Mouse (Mus musculus) forebrain, embryonic 16.5 days (tissue): ENCODE results near the gene Gucy1b2. TPM values are rescaled to one million over a fixed set of nuclear protein-coding genes. Genes with fewer than 3 reads are reported as not detected.

Experiments used
- ATAC-seq: fragments of 200-750 bp; cut with Nextera tagmentation; 2 replicates; pipeline ENCODE4 v1.8.0; 2017; ENCODE audit warnings: mild to moderate bottlenecking, moderate library complexity
- H3K27ac ChIP-seq: fragments of 300-500 bp; sonication (generic); 2 replicates; pipeline ENCODE4 v1.5.1; 2014; ENCODE audit warnings: low read length, control low read depth
- H3K27me3 ChIP-seq: fragments of 300-500 bp; sonication (generic); replicated peaks from 2 replicates; pipeline ENCODE4 v1.6.1; 2014; ENCODE audit warnings: low read length; ENCODE audit not compliant: control insufficient read depth, insufficient read depth
- H3K36me3 ChIP-seq: fragments of 300-500 bp; sonication (generic); 2 replicates; pipeline ENCODE4 v1.6.1; 2014; ENCODE audit not compliant: control insufficient read depth, insufficient read depth
- H3K4me1 ChIP-seq: fragments of 300-500 bp; sonication (generic); replicated peaks from 2 replicates; pipeline ENCODE4 v1.6.1; 2014; ENCODE audit warnings: low read length; ENCODE audit not compliant: control insufficient read depth, insufficient read depth
- H3K4me2 ChIP-seq: fragments of 300-500 bp; sonication (generic); 2 replicates; pipeline ENCODE4 v1.6.1; 2014; ENCODE audit warnings: mild to moderate bottlenecking, low read length, control low read depth
- H3K4me3 ChIP-seq: fragments of 300-500 bp; sonication (generic); replicated peaks from 2 replicates; pipeline ENCODE4 v1.5.1; 2014; ENCODE audit warnings: mild to moderate bottlenecking, low read length, control low read depth
- H3K9ac ChIP-seq: fragments of 300-500 bp; sonication (generic); replicated peaks from 2 replicates; pipeline ENCODE4 v1.6.1; 2014; ENCODE audit warnings: low read depth, low read length, control low read depth
- H3K9me3 ChIP-seq: fragments of 300-500 bp; sonication (generic); 2 replicates; pipeline ENCODE4 v1.6.1; 2016; ENCODE audit warnings: low read length; ENCODE audit not compliant: control insufficient read depth
- WGBS: fragments of 180-500 bp; shearing (Covaris S2); extraction: QIAGEN DNeasy Blood & Tissue Kit; methylation state at CpG from one replicate; pipeline ENCODE4 v1.1.7; 2014; 5-methylcytosine and 5-hydroxymethylcytosine counted together
- polyA plus RNA-seq: library from polyadenylated mRNA; unstranded; fragments of >200 nt; fragmentation: Nextera tagmentation; extraction: Ambion mirVana; gene quantifications from 2 replicates; pipeline ENCODE4 v1.2.1, GENCODE M21; 2015

Gucy1b2 gene
- polyA plus RNA-seq, 1 experiment from 2014 or later = 2.7 TPM

DNA sequence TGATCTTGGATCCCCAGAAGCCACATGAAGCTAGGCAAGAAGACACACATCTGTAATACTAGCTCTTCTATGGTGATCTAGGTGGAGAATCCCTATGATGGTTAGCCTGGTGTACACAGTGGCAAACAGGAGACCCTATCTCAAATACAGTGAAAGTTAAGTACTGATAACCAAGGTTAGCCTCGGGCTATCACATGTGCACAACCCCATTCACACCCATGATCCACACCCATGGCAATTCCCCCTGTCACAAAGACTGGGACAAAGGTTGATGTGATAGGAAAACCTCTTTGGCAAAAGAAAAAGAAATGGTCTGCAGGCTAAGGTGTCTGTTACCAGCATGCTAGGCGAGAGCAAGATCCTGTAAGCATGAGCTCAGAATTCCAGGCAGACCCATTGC is 16.0 kb upstream of the Gucy1b2 start:
- no peak for ATAC-seq
- H3K27ac ChIP-seq = no peak overlapping the region

GRCm38 (mm10) chr14:62468753-62469125 is 12.7 kb upstream of the Gucy1b2 start:
- Histone ChIP-seq H3K4me2 (no peak overlapping the region), H3K27me3 (no peaks in the 10 kb centered on the region), H3K36me3 (no peaks in the 10 kb centered on the region), H3K4me3 (no peak overlapping the region), H3K9ac (no peak overlapping the region), H3K4me1 (peaks cover 4% of the 10 kb centered on the region; the same call in 1 of the 2 replicates), H3K27ac (no peak overlapping the region), H3K9me3 (no peaks in the 10 kb centered on the region)
- WGBS = 93% methylated on average over 5 of the region's 5 CpGs
- no peak for ATAC-seq

More for the DNA sequence above, 16.0 kb upstream of the Gucy1b2 start:
- H3K36me3 ChIP-seq = no peaks in the 10 kb centered on the region
- H3K4me1 ChIP-seq = no peaks in the 10 kb centered on the region
- H3K27me3 ChIP-seq = no peaks in the 10 kb centered on the region
- WGBS = 87% methylated on average over 2 of the region's 2 CpGs
- H3K9ac ChIP-seq = no peak overlapping the region
- no peak overlapping the region for H3K4me2 ChIP-seq
- H3K9me3 ChIP-seq = no peaks in the 10 kb centered on the region
- H3K4me3 ChIP-seq = no peak overlapping the region

DNA sequence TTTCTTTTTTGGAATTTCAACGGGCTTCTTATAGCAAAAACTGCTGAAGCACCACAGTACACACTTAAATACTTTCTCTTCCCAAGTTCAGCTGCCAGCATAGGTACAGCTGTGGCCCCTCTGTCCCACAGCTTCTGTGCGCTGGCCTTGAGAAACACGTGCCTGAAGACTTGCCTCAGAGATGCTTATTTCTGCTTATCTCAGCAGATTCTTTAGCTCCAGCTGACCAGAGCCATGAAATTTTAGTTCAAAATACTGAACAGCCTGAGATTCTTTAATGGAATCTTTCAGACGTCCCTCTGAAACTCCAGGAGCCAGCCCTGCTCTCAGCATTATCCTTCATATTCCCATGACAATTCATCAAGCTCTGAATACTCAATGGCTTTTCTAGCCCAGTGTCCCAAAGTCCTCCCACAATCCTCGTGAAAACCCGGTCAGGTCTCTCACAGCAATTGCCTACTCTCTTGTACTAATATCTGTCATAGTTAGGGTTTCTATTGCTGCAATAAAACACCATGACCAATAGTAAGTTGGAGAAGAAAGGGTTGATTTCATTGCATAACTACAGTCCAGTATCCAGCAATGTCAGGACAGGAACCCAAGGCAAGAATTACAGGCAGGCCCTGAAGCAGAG is 12.1 kb upstream of the Gucy1b2 start:
- Histone ChIP-seq H3K27me3 (no peaks in the 10 kb centered on the region), H3K36me3 (no peaks in the 10 kb centered on the region), H3K4me1 (peaks cover 4% of the 10 kb centered on the region; the same call in 1 of the 2 replicates), H3K4me3 (no peak overlapping the region), H3K4me2 (no peak overlapping the region), H3K9ac (no peak overlapping the region), H3K27ac (no peak overlapping the region), H3K9me3 (no peaks in the 10 kb centered on the region)
- ATAC-seq = no peak
- 76% methylated on average over 6 of the region's 6 CpGs for WGBS

DNA sequence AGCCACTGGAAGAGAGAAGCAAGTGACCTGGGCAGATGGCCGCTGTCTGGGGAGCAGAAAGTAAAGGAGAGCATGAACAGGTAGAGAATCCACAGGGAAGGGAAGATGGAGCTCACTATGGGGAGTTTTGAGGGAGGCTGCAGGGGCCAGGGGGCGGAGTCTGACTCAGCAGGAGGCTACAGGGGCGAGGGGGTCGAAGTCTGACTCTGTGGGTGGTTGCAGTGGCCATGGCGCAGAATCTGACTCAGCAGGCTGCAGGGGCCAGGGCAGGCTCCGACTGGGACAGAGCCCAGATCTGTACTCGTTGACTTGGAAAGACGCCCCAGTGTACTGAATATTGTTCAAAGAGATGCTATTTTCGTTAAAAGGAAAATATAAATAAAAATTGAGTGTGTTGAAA is 8.9 kb upstream of the Gucy1b2 start:
- H3K9ac ChIP-seq = no peak overlapping the region
- H3K4me3 ChIP-seq = no peak overlapping the region
- no peaks in the 10 kb centered on the region for H3K27me3 ChIP-seq
- no peaks in the 10 kb centered on the region for H3K36me3 ChIP-seq
- no peaks in the 10 kb centered on the region for H3K9me3 ChIP-seq
- no peak overlapping the region for H3K27ac ChIP-seq
- H3K4me1 ChIP-seq = peaks cover 4% of the 10 kb centered on the region; the same call in 1 of the 2 replicates
- WGBS = 20% methylated on average over 9 of the region's 9 CpGs
- 0 out of 2 replicates have a peak overlapping the region, but pooled peaks have one; percentile 9 for H3K4me2 ChIP-seq
- no peak for ATAC-seq

DNA sequence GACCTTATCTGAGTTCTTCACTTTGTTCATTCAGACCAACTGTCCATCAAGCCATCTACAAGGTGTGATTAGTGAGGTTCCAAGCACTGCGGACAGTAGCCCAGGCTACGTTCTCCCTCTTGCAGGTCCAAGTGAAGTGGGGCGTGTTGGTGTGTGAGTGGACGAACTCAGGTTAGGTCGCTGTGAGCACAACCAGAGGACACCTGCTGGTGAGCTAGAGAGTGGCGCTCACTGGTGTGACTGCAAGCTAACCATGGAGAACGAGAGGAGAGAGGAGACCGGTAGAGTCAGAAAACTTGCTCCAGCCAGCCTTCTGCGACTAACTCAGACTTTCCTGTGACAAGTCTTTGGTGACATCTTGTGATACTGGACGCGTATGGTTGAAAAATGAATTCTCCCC is 3.5 kb upstream of the Gucy1b2 start:
- no peak overlapping the region for H3K9ac ChIP-seq
- no peak overlapping the region for H3K27ac ChIP-seq
- ATAC-seq = no peak

GRCm38 (mm10) chr14:62457420-62458181 is 1.5 kb upstream of the Gucy1b2 start:
- no peaks in the 10 kb centered on the region for H3K36me3 ChIP-seq
- no peaks in the 10 kb centered on the region for H3K9me3 ChIP-seq
- H3K27me3 ChIP-seq = no peaks in the 10 kb centered on the region
- peak; percentile 49 for ATAC-seq
- H3K9ac ChIP-seq = no peak overlapping the region
- peak overlapping the region; percentile 95; the same call in 1 of the 2 replicates for H3K27ac ChIP-seq
- H3K4me1 ChIP-seq = peaks cover 36% of the 10 kb centered on the region
- H3K4me2 ChIP-seq = peak overlapping the region; percentile 48
- no peak overlapping the region for H3K4me3 ChIP-seq
- WGBS = 15% methylated on average over 22 of the region's 22 CpGs

More for the DNA sequence above, 3.5 kb upstream of the Gucy1b2 start:
- Histone ChIP-seq H3K9me3 (no peaks in the 10 kb centered on the region), H3K36me3 (no peaks in the 10 kb centered on the region), H3K27me3 (no peaks in the 10 kb centered on the region), H3K4me1 (peaks cover 24% of the 10 kb centered on the region), H3K4me3 (no peak overlapping the region), H3K4me2 (no peak overlapping the region)
- 66% methylated on average over 11 of the region's 11 CpGs for WGBS

GRCm38 (mm10) chr14:62455570-62455879 is 564 bp downstream of the Gucy1b2 start:
- ATAC-seq = peak; percentile 84
- WGBS = 6% methylated on average over 5 of the region's 5 CpGs

GRCm38 (mm10) chr14:62454760-62455569 is 1.1 kb downstream of the Gucy1b2 start:
- Histone ChIP-seq H3K4me3 (peak overlapping the region; percentile 6; the same call in 1 of the 2 replicates), H3K27ac (peak overlapping the region; percentile 95), H3K36me3 (no peaks in the 10 kb centered on the region), H3K9ac (no peak overlapping the region), H3K4me1 (peaks cover 36% of the 10 kb centered on the region), H3K4me2 (peak overlapping the region; percentile 48), H3K27me3 (no peaks in the 10 kb centered on the region), H3K9me3 (no peaks in the 10 kb centered on the region)
- peak; percentile 92 for ATAC-seq
- WGBS = 16% methylated on average over 9 of the region's 9 CpGs

More at GRCm38 (mm10) chr14:62455570-62455879, 564 bp downstream of the Gucy1b2 start:
- H3K4me2 ChIP-seq = peak overlapping the region; percentile 48
- H3K27ac ChIP-seq = peak overlapping the region; percentile 95
- no peaks in the 10 kb centered on the region for H3K9me3 ChIP-seq
- no peak overlapping the region; the same call in 1 of the 2 replicates for H3K9ac ChIP-seq
- no peaks in the 10 kb centered on the region for H3K27me3 ChIP-seq
- no peaks in the 10 kb centered on the region for H3K36me3 ChIP-seq
- peak overlapping the region; percentile 25 for H3K4me3 ChIP-seq
- H3K4me1 ChIP-seq = peaks cover 36% of the 10 kb centered on the region

DNA sequence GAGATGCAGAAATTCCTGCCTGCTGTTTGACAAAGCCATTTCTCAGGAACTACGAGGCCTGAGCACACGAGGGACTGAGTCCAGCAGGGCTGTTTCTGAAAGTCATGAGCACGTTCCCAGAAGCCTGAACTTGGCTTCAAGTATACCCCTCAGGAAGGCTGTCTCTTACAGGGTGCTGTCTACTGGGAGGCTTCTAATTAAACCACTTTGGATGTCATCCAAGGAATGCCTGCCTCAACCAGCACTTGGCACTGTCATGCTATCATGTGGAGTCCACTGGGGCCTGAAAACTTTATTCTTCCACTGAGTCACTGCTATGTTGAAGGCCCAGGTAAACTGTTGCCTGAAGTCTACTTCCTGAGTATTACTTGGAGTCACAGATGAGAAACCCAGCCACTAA is 2.0 kb downstream of the Gucy1b2 start:
- H3K4me2 ChIP-seq = peak overlapping the region; percentile 36
- no peak overlapping the region for H3K4me3 ChIP-seq
- H3K36me3 ChIP-seq = no peaks in the 10 kb centered on the region
- H3K9ac ChIP-seq = no peak overlapping the region
- H3K27ac ChIP-seq = peak overlapping the region; percentile 95
- no peaks in the 10 kb centered on the region for H3K9me3 ChIP-seq
- 12% methylated on average over 3 of the region's 3 CpGs for WGBS
- peaks cover 36% of the 10 kb centered on the region for H3K4me1 ChIP-seq
- no peaks in the 10 kb centered on the region for H3K27me3 ChIP-seq
- no peak for ATAC-seq
